Mouse (Mus musculus): ENCODE measurements around the gene Fat3.

- TF ChIP-seq EP300 (optimal IDR thresholded peaks at IDR 0.05) (no peak), CTCF (IDR thresholded peaks at IDR 0.05; ENCODE audit: low read depth) (no peak)
Observed at GRCm38 (mm10) chr9:16007516-16007915, 493.6 kb downstream of the Fat3 start.
